Mouse (Mus musculus) hindbrain, postnatal 0 days (tissue): Measurements from ENCODE around the gene Edn1. TPM values are rescaled to one million over a fixed set of nuclear protein-coding genes. Genes with fewer than 3 reads are reported as not detected.

Experiments used
- ATAC-seq: fragments of 200-750 bp; cut with Nextera tagmentation; 2 replicates; pipeline ENCODE4 v1.8.0; 2017; ENCODE audit warnings: mild to moderate bottlenecking, moderate TSS enrichment, moderate library complexity
- DNase-seq: peaks from one replicate; pipeline ENCODE4 v3.0.0-alpha.2; 2015; ENCODE audit warnings: low spot score
- H3K27ac ChIP-seq: fragments of 300-500 bp; sonication (generic); 2 replicates; pipeline ENCODE4 v1.5.1; 2014; ENCODE audit warnings: mild to moderate bottlenecking
- H3K27me3 ChIP-seq: fragments of 300-500 bp; sonication (generic); 2 replicates; pipeline ENCODE4 v1.6.1; 2014; ENCODE audit warnings: low read length, mixed read lengths; ENCODE audit not compliant: insufficient read depth
- H3K36me3 ChIP-seq: fragments of 300-500 bp; sonication (generic); 2 replicates; pipeline ENCODE4 v1.6.1; 2014; ENCODE audit warnings: low read length, mixed read lengths; ENCODE audit not compliant: insufficient read depth
- H3K4me1 ChIP-seq: fragments of 300-500 bp; sonication (generic); 2 replicates; pipeline ENCODE4 v1.6.1; 2014; ENCODE audit warnings: antibody characterized with exemption, low read length, mixed read lengths; ENCODE audit not compliant: insufficient read depth
- H3K4me2 ChIP-seq: fragments of 300-500 bp; sonication (generic); 2 replicates; pipeline ENCODE4 v1.6.1; 2014; ENCODE audit warnings: low read depth, mild to moderate bottlenecking, low read length, moderate library complexity, mixed read lengths
- H3K4me3 ChIP-seq: fragments of 300-500 bp; sonication (generic); 2 replicates; pipeline ENCODE4 v1.5.1; 2014; ENCODE audit warnings: low read length
- H3K9ac ChIP-seq: fragments of 300-500 bp; sonication (generic); replicated peaks from 2 replicates; pipeline ENCODE4 v1.6.1; 2014; ENCODE audit warnings: mild to moderate bottlenecking, low read length, moderate library complexity, mixed read lengths
- H3K9me3 ChIP-seq: fragments of 300-500 bp; sonication (generic); 2 replicates; pipeline ENCODE4 v1.6.1; 2016; ENCODE audit warnings: low read length, mixed read lengths
- CTCF ChIP-seq: IDR thresholded peaks from 2 replicates; pipeline ENCODE4 v1.5.1; 2016; ENCODE audit warnings: antibody characterized with exemption, control low read depth, low read depth
- WGBS: fragments of 180-500 bp; shearing (Covaris S2); extraction: QIAGEN DNeasy Blood & Tissue Kit; methylation state at CpG from one replicate; pipeline ENCODE4 v1.1.7; 2014; 5-methylcytosine and 5-hydroxymethylcytosine counted together
- polyA plus RNA-seq: library from polyadenylated mRNA; unstranded; fragments of >200 nt; fragmentation: Nextera tagmentation; extraction: Ambion mirVana; gene quantifications from 2 replicates; pipeline ENCODE4 v1.2.1, GENCODE M21; 2015
- total RNA-seq: library from RNA; depleted of rRNA; stranded (reverse); fragments of >200 nt; gene quantifications from 2 replicates; pipeline ENCODE4 v1.2.3, GENCODE M21; 2014

Gene Edn1
- total and polyA plus RNA-seq, 2 experiments from 2014 or later = 3.0 to 3.3 TPM

DNA sequence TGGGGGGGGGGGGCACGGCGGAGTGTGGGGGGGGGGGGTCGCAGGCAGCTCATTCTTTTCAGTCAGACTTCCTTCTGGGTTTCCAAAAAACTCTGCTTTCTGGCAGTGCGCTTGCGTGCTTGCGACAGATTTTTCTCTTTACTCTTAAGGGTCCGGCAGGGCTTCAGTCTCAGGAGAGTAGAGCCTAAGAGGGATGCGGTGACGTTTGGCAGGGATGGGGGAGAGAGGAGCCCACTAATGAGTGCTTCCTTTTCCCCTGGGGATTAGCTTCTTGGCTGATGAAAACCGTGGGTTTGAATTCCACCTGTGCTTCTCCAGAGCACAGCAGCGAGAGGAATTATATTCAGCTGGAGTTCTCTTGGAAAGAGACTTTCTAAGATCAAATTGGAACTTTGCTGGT lies 8.5 kb downstream of the Edn1 start:
- Histone ChIP-seq H3K4me3 (no peak overlapping the region), H3K27ac (no peak overlapping the region), H3K36me3 (no peaks in the 10 kb centered on the region), H3K9me3 (no peaks in the 10 kb centered on the region), H3K27me3 (no peaks in the 10 kb centered on the region), H3K4me1 (no peaks in the 10 kb centered on the region), H3K4me2 (0 out of 2 replicates have a peak overlapping the region, but pooled peaks have one; percentile 7), H3K9ac (no peak overlapping the region)
- ATAC-seq (no peak), DNase-seq (peak; percentile 6)
- TF ChIP-seq CTCF = no peak
- 29% methylated on average over 11 of the region's 11 CpGs for WGBS

DNA sequence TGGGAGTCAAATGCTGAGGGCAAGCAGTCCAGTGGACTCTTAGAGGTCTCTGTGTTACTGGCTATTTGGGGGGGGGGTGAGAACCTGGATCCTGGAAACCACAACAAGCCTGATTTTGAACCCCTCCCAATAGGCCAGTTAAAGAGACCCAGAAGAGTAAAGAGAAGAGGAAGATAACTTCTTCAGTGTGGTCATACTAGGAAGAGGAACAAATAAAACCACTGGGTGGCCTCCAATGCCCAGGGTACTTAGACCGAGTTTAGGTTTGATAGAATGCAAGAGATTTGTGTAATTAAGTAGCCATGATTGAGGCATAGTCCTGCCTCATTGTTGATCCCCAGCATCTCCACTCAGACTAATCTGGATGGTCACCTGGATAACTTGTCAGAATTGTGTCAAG lies 14.4 kb downstream of the Edn1 start:
- DNase-seq (no peak), ATAC-seq (no peak)
- no peak overlapping the region for H3K9ac ChIP-seq
- no peaks in the 10 kb centered on the region for H3K4me1 ChIP-seq
- no peaks in the 10 kb centered on the region for H3K27me3 ChIP-seq
- TF ChIP-seq CTCF = no peak
- WGBS = 67% methylated on average over 1 of the region's 1 CpGs
- no peaks in the 10 kb centered on the region for H3K9me3 ChIP-seq
- H3K4me2 ChIP-seq = no peak overlapping the region
- H3K27ac ChIP-seq = no peak overlapping the region
- no peaks in the 10 kb centered on the region for H3K36me3 ChIP-seq
- no peak overlapping the region for H3K4me3 ChIP-seq

DNA sequence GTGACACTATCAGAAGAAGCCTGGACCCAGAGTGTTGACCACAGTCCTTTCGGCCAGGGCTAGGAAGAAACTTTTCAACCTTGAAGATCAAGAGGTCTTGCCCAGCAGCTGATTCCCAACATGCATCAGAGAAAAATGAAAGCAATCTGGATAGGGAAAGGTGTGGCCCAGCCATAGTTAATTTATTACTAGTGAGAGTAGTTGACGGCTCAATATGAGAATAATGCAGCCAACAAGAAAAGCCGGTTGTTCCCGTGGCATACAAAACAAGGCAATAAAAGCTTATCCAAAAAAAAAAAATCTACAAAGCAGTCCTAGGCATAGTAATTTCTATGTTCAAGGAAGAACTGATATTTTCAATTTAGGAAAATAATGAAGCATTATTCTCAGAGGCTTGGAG lies 16.5 kb downstream of the Edn1 start:
- no peak for ATAC-seq
- no peak for DNase-seq
- no peak for TF ChIP-seq CTCF
- Histone ChIP-seq H3K4me2 (no peak overlapping the region), H3K27me3 (no peaks in the 10 kb centered on the region), H3K4me1 (no peaks in the 10 kb centered on the region), H3K27ac (no peak overlapping the region), H3K9ac (no peak overlapping the region), H3K36me3 (no peaks in the 10 kb centered on the region), H3K4me3 (no peak overlapping the region), H3K9me3 (no peaks in the 10 kb centered on the region)
- WGBS = 90% methylated on average over 4 of the region's 4 CpGs

DNA sequence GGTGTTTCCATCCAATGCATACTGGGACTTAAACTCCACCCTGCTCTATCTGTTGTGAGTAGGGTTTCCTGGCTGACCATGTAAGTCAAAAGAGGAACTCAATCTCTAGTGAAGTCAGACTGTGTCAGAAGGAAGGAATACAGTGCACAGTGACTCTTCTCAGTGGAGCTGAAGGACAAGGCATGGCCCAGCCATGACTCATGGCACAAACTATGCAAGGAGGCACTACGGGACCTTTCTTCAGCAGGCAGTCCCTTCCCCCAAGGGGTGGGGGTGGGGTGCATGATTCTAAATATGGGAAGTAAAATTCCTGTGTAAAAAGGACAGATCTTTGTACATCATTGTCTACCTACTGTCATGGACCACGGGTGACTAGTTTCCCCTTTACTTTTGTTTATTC lies 27.3 kb downstream of the Edn1 start:
- H3K4me2 ChIP-seq = no peak overlapping the region
- H3K27me3 ChIP-seq = no peaks in the 10 kb centered on the region
- H3K4me1 ChIP-seq = no peaks in the 10 kb centered on the region
- no peak overlapping the region for H3K9ac ChIP-seq
- no peaks in the 10 kb centered on the region for H3K36me3 ChIP-seq
- ATAC-seq (no peak), DNase-seq (no peak)
- H3K9me3 ChIP-seq = no peaks in the 10 kb centered on the region
- 82% methylated on average over 2 of the region's 2 CpGs for WGBS
- no peak overlapping the region for H3K4me3 ChIP-seq
- no peak overlapping the region for H3K27ac ChIP-seq
- TF ChIP-seq CTCF = no peak

DNA sequence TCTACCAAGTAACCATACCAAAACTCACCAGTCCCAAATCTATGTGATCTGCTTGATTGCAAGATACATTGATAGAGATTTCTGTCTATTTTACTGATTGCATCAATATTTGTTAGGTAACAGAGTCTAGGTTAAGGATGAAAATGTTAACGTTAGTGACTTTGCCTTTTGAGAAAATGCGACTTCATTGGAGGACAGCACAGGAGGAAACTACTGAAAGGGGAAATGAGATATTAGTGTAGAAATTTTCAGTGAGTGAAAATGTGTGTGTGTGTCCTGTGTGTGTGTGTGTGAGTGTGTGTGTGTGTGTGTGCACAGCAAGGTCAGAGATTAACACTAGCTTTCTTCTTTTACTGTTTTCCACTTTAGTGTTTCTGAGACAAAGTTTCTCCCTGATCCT lies 29.8 kb downstream of the Edn1 start:
- H3K4me1 ChIP-seq = no peaks in the 10 kb centered on the region
- WGBS = 92% methylated on average over 2 of the region's 2 CpGs

DNA sequence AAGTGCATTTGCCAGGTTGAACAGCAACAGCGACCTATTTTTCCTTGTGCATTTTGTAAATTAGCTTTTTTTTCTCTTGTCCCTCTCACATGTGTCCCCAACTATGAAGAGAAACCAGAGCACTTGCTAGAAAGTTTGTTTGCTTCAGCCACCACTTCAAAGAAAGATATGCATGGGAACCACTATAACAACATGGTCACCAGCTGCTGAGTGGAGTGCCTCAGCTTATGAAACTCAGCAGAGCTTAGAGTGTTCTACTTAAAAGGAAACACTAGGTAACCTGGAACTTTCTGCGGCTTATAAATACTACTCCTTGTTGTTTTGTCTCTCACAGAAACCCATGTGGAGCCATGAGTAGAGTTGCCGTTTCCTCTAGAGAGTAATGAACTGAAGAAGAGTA lies 33.7 kb downstream of the Edn1 start:
- no peak for TF ChIP-seq CTCF
- Histone ChIP-seq H3K27me3 (no peaks in the 10 kb centered on the region), H3K9me3 (no peaks in the 10 kb centered on the region), H3K4me2 (no peak overlapping the region), H3K27ac (no peak overlapping the region), H3K9ac (no peak overlapping the region), H3K36me3 (no peaks in the 10 kb centered on the region), H3K4me1 (no peaks in the 10 kb centered on the region), H3K4me3 (no peak overlapping the region)
- 85% methylated on average over 3 of the region's 3 CpGs for WGBS
- DNase-seq (no peak), ATAC-seq (no peak)

More for the DNA sequence above, 29.8 kb downstream of the Edn1 start:
- no peak overlapping the region for H3K4me3 ChIP-seq
- H3K9me3 ChIP-seq = no peaks in the 10 kb centered on the region
- ATAC-seq (no peak), DNase-seq (no peak)
- H3K4me2 ChIP-seq = no peak overlapping the region
- no peak overlapping the region for H3K27ac ChIP-seq
- no peak for TF ChIP-seq CTCF
- no peaks in the 10 kb centered on the region for H3K36me3 ChIP-seq
- no peak overlapping the region for H3K9ac ChIP-seq
- no peaks in the 10 kb centered on the region for H3K27me3 ChIP-seq

DNA sequence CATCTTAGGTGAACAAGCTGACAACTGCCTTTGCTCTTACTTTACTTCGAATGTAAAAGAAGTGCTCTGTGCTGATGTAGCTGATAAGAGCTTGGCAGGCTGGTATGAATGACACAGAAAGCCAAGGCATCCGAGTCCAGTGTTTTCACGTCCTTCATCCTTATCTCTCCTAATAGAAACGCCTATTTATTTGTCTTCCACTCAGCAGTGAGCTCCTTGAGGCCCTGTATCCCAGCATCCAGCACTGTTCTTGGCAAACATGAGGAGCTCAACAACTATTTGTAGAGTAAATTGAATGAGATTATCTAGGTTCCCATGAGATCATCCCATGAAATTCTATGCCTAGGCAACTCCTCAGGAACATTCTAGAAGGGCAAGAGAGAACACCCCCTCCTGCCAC lies 35.1 kb downstream of the Edn1 start:
- no peak overlapping the region for H3K9ac ChIP-seq
- no peaks in the 10 kb centered on the region for H3K4me1 ChIP-seq
- no peaks in the 10 kb centered on the region for H3K9me3 ChIP-seq
- ATAC-seq (no peak), DNase-seq (no peak)
- H3K36me3 ChIP-seq = no peaks in the 10 kb centered on the region
- no peaks in the 10 kb centered on the region for H3K27me3 ChIP-seq
- H3K27ac ChIP-seq = no peak overlapping the region
- WGBS = 79% methylated on average over 4 of the region's 4 CpGs
- no peak overlapping the region for H3K4me3 ChIP-seq
- H3K4me2 ChIP-seq = no peak overlapping the region
- no peak for TF ChIP-seq CTCF
